Mouse (Mus musculus): ENCODE measurements around the gene Ikbke. TPM values are rescaled to one million over a fixed set of nuclear protein-coding genes. Genes with fewer than 3 reads are reported as not detected.

The Ikbke gene
- total RNA-seq, 2 experiments from 2014 or later = 0.48 to 0.81 TPM

Other genes with a start within 250 kb of the Ikbke start
- 100 to 1,000 TPM; 217 to 250 TPM for gene Mapkapk2, start 181.8 kb downstream of the Ikbke start, total RNA-seq (2021)
- gene Dyrk3, start 141.3 kb downstream of the Ikbke start, total RNA-seq (2021) = not detected
- 10 to 100 TPM; 25.8 to 28.9 TPM for gene Eif2d, start 126.4 kb downstream of the Ikbke start, total RNA-seq (2021)
- 1 to 10 TPM in 1 of 2 experiments, under 1 TPM in 1; 0.39 to 1.1 TPM for gene Rassf5, start 34.3 kb downstream of the Ikbke start, total RNA-seq (2021)
- 10 to 100 TPM in 1 of 2 experiments, 1 to 10 TPM in 1; 8.4 to 13.2 TPM for gene Srgap2, start 247.7 kb upstream of the Ikbke start, total RNA-seq (2021)
- gene Fam72a, start 248.3 kb upstream of the Ikbke start, total RNA-seq (2021) = under 1 TPM; 0.24 to 0.39 TPM